Mouse (Mus musculus): ENCODE measurements around the gene Nr4a1. TPM values are rescaled to one million over a fixed set of nuclear protein-coding genes. Genes with fewer than 3 reads are reported as not detected.
A peak's percentile ranks its signal among the peaks of the same experiment; 100 is the strongest.

Gene Nr4a1
- total and polyA plus RNA-seq, 3 experiments, result 0.60 to 1.6 (median 0.89) TPM

DNA sequence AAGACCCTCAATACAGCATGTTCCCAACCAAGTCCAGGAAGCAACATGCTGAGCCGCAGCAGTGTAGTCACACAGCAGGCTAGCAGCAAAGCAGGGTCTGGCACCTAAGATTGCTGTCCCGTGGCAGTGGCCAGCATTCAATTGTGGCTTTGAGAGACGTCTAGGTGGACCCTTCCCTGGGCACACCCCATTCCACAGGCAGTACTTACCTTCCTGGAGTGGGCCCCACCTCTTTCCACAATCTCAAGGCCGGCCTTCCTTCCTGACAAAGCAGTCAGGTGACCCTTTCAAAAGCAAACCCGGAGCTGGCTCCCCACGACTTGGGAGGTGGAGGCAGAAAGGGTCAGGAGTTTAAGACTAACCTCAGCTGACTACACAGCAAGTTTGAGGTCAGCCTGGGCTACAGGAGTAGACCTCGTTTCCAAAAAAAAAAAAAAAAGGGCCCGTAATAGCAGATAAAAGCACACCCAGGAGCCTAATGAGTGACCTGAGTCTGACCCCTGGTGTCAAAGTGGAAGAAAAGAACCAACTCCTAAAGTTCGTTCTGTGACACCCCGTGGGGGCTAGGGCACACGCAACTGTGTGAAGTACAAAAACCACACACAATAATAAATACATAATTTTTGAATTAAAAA is 20.3 kb upstream of the Nr4a1 start:
- in situ Hi-C loops (cut with MboI; ENCODE audit: low pct_ligation_motif_present, low pct_unique_long_range_greater_than_20kb, low sequenced_read_pairs), result no loop called here
- Histone ChIP-seq H3K4me2 (ENCODE audit: insufficient read depth, low read depth, poor library complexity, severe bottlenecking) (no peak overlapping the region), H3K27ac (ENCODE audit: insufficient read depth, low read depth) (no peak overlapping the region), H3K79me2 (replicated peaks; ENCODE audit: control insufficient read depth, extremely low read depth, insufficient read depth, poor library complexity, severe bottlenecking) (no peaks in the 10 kb centered on the region), H3K9me3 (replicated peaks; ENCODE audit: low read length) (peaks cover 3% of the 10 kb centered on the region), H3K4me3 (replicated peaks in 1 of 3; ENCODE audit: low read depth in 2 of 3, low read length in 2 of 3, poor library complexity in 1 of 3) (no peak overlapping the region), H3K36me3 (replicated peaks in 1 of 2; ENCODE audit: control insufficient read depth in 1 of 2, insufficient read depth in 1 of 2, low read length in 1 of 2) (peaks cover 5 to 32% of the 10 kb centered on the region in 2 experiments), H3K27me3 (replicated peaks) (peaks cover 14% of the 10 kb centered on the region), H3K9ac (ENCODE audit: insufficient read depth, low read depth) (no peak overlapping the region), H3K4me1 (ENCODE audit: control insufficient read depth in 1 of 2, insufficient read depth in 2 of 2) (peaks cover 7 to 54% of the 10 kb centered on the region in 2 experiments)
- dilution Hi-C loops (cut with MboI; ENCODE audit: extremely low pct_ligation_motif_present, extremely low pct_unique_long_range_greater_than_20kb, low sequenced_read_pairs), result no loop called here
- DNase-seq (ENCODE audit: extremely low read depth), result no peak
- TF ChIP-seq SIN3A (IDR thresholded peaks at IDR 0.05; ENCODE audit: low read length) (no peak), CTCF (conservative IDR thresholded peaks at IDR 0.05 in 1 of 2, IDR thresholded peaks at IDR 0.05 in 1 of 2; ENCODE audit: low read depth in 2 of 2, low read length in 2 of 2) (peak in 1 of 2 experiments; percentile 38; a peak in 2 of 4 replicates), RAD21 (IDR thresholded peaks at IDR 0.05; ENCODE audit: low read depth, low read length) (peak; percentile 25), ZNF384 (IDR thresholded peaks at IDR 0.05; ENCODE audit: low read depth, low read length) (peak; percentile 90)

GRCm38 (mm10) chr15:101234611-101235341 is 19.3 kb upstream of the Nr4a1 start:
- TF ChIP-seq ZMIZ1 (IDR thresholded peaks at IDR 0.05; ENCODE audit: low read depth, low read length), result no peak
- no peak for TF ChIP-seq CTCF (conservative IDR thresholded peaks at IDR 0.05 in 1 of 2, IDR thresholded peaks at IDR 0.05 in 1 of 2; ENCODE audit: low read depth in 2 of 2, low read length in 2 of 2)
- TF ChIP-seq MAFK (IDR thresholded peaks at IDR 0.05; ENCODE audit: insufficient replicate concordance, low read length), result no peak
- TF ChIP-seq MEF2A (IDR thresholded peaks at IDR 0.05; ENCODE audit: borderline replicate concordance, low read depth, low read length), result no peak
- TF ChIP-seq BHLHE40 (IDR thresholded peaks at IDR 0.05; ENCODE audit: low read depth, low read length), result no peak
- TF ChIP-seq MAX (IDR thresholded peaks at IDR 0.05; ENCODE audit: low read length), result no peak
- TF ChIP-seq POLR2AphosphoS2 (IDR thresholded peaks at IDR 0.05; ENCODE audit: low read depth, low read length), result no peak
- no peak for TF ChIP-seq MAZ (IDR thresholded peaks at IDR 0.05; ENCODE audit: low read depth, low read length)
- no peak for TF ChIP-seq NRF1 (IDR thresholded peaks at IDR 0.05; ENCODE audit: low read depth, low read length)
- no peak for TF ChIP-seq MYC (IDR thresholded peaks at IDR 0.05; ENCODE audit: low read depth, low read length)
- no peak for TF ChIP-seq ELF1 (IDR thresholded peaks at IDR 0.05; ENCODE audit: low read depth, low read length)
- TF ChIP-seq POLR2A (IDR thresholded peaks at IDR 0.05; ENCODE audit: low read depth, low read length), result no peak
- no peak for TF ChIP-seq ZKSCAN1 (IDR thresholded peaks at IDR 0.05; ENCODE audit: borderline replicate concordance, low read depth, low read length)
- TF ChIP-seq TCF12 (IDR thresholded peaks at IDR 0.05; ENCODE audit: low read depth, low read length), result no peak
- TF ChIP-seq RCOR1 (conservative IDR thresholded peaks at IDR 0.05; ENCODE audit: low read depth, low read length), result no peak
- no peak for TF ChIP-seq PAX5 (IDR thresholded peaks at IDR 0.05; ENCODE audit: low read length)
- dilution Hi-C loops (cut with MboI; ENCODE audit: extremely low pct_ligation_motif_present, extremely low pct_unique_long_range_greater_than_20kb, low sequenced_read_pairs), result no loop called here
- Histone ChIP-seq H3K36me3 (replicated peaks in 1 of 2; ENCODE audit: control insufficient read depth in 1 of 2, insufficient read depth in 1 of 2, low read length in 1 of 2) (peaks cover 5 to 22% of the 10 kb centered on the region in 2 experiments), H3K79me2 (replicated peaks; ENCODE audit: control insufficient read depth, extremely low read depth, insufficient read depth, poor library complexity, severe bottlenecking) (no peaks in the 10 kb centered on the region), H3K27ac (ENCODE audit: insufficient read depth, low read depth) (no peak overlapping the region), H3K9ac (ENCODE audit: insufficient read depth, low read depth) (no peak overlapping the region), H3K4me2 (ENCODE audit: insufficient read depth, low read depth, poor library complexity, severe bottlenecking) (no peak overlapping the region), H3K4me3 (replicated peaks in 1 of 3; ENCODE audit: low read depth in 2 of 3, low read length in 2 of 3, poor library complexity in 1 of 3) (no peak overlapping the region), H3K9me3 (replicated peaks; ENCODE audit: low read length) (peaks cover 3% of the 10 kb centered on the region), H3K4me1 (ENCODE audit: control insufficient read depth in 1 of 2, insufficient read depth in 2 of 2) (peaks cover 7 to 54% of the 10 kb centered on the region in 2 experiments), H3K27me3 (replicated peaks) (peaks cover 18% of the 10 kb centered on the region)
- DNase-seq (ENCODE audit: extremely low read depth), result no peak
- in situ Hi-C loops (cut with MboI; ENCODE audit: low pct_ligation_motif_present, low pct_unique_long_range_greater_than_20kb, low sequenced_read_pairs), result no loop called here

Data from CH12.LX (cell line).